Comparison of ENCODE assay signal across 8 mouse cellular contexts in genomic region chr7:30551445-30552101, GRCm38 (mm10). TPM values are rescaled to one million over a fixed set of nuclear protein-coding genes. Genes with fewer than 3 reads are reported as not detected.
DNase-seq lines count a peak whose midpoint lies in the region; ATAC-seq and TF ChIP-seq lines count a peak whose summit lies in the region.

No protein-coding gene starts in this region.

- H3K4me3 ChIP-seq in thymus, adult 2 months (ENCODE audit: control insufficient read depth, insufficient read depth, low read length) = peak overlapping the region; percentile 89
- H3K4me3 ChIP-seq in hindbrain, embryonic 14.5 days (replicated peaks; ENCODE audit: low read length) = peak overlapping the region; percentile 54

- H3K9ac ChIP-seq in hindbrain, embryonic 14.5 days = peak overlapping the region; percentile 58

- no peaks in the 10 kb centered on the region for H3K9me3 ChIP-seq in hindbrain, embryonic 14.5 days (ENCODE audit: control insufficient read depth, low read length)

- H3K27ac ChIP-seq in thymus, adult 2 months (ENCODE audit: control insufficient read depth, insufficient read depth, low read length) = peak overlapping the region; percentile 97
- H3K27ac ChIP-seq in hindbrain, embryonic 14.5 days = peak overlapping the region; percentile 91

- H3K36me3 ChIP-seq in thymus, adult 2 months (ENCODE audit: control insufficient read depth, insufficient read depth, low read length) = peaks cover 13% of the 10 kb centered on the region
- H3K36me3 ChIP-seq in hindbrain, embryonic 14.5 days (replicated peaks; ENCODE audit: control insufficient read depth, insufficient read depth) = peaks cover 34% of the 10 kb centered on the region

- TF ChIP-seq POLR2A in thymus, adult 2 months (IDR thresholded peaks at IDR 0.05; ENCODE audit: control insufficient read depth, extremely low read depth, insufficient read depth, low read length, poor library complexity) = no peak

- H3K4me1 ChIP-seq in thymus, adult 2 months (replicated peaks; ENCODE audit: control insufficient read depth, insufficient read depth, low read length) = peaks cover 11% of the 10 kb centered on the region
- H3K4me1 ChIP-seq in hindbrain, embryonic 14.5 days (replicated peaks; ENCODE audit: control insufficient read depth, insufficient read depth, low read length) = peaks cover 13% of the 10 kb centered on the region

- TF ChIP-seq CTCF in thymus, adult 2 months (IDR thresholded peaks at IDR 0.05; ENCODE audit: borderline replicate concordance, control insufficient read depth, extremely low read depth, insufficient read depth, low read length, poor library complexity) = no peak

- ATAC-seq in hindbrain, embryonic 14.5 days (ENCODE audit: low FRiP score) = peak; percentile 58
- ATAC-seq in megakaryocyte progenitor cell, adult 5-6 weeks (replicated peaks; ENCODE audit: poor library complexity) = peak; percentile 55

- H3K4me2 ChIP-seq in hindbrain, embryonic 14.5 days (replicated peaks) = peak overlapping the region; percentile 74

- DNase-seq in cerebellum, adult 9-11 months = peak; percentile 59
- no peak for DNase-seq in cerebellum, postnatal 4 days (ENCODE audit: low spot score in 2 of 2)
- DNase-seq in thymus, adult 2 months = no peak
- DNase-seq in thymus, postnatal 36 days = no peak
- peak; percentile 82 for DNase-seq in hindbrain, embryonic 14.5 days (ENCODE audit: low spot score)
- no peak for DNase-seq in frontal cortex, postnatal 36 days (ENCODE audit: low spot score in 2 of 2)
- DNase-seq in thymus, postnatal 4 days = no peak

- WGBS in thymus, adult 2 months = under 1% methylated on average over 10 of the region's 10 CpGs
- 4% methylated on average over 10 of the region's 10 CpGs for WGBS in hindbrain, embryonic 14.5 days

- no peaks in the 10 kb centered on the region for H3K27me3 ChIP-seq in thymus, adult 2 months (ENCODE audit: control insufficient read depth, insufficient read depth, low read length)
- H3K27me3 ChIP-seq in hindbrain, embryonic 14.5 days (ENCODE audit: control insufficient read depth, insufficient read depth, low read length) = peaks cover 8% of the 10 kb centered on the region; the same call in 1 of the 2 replicates

RNA-seq across cellular contexts. Expression of gene Hspb6, which starts 0.4 kb away (rescaled TPM):
- polyA plus RNA-seq in thymus, adult 2 months (2012; rRNA removed) = 30.0 and 89.6 TPM in 2 replicates
- 9.3 and 12.6 TPM in 2 replicates for polyA plus RNA-seq in hindbrain, embryonic 14.5 days (2014; fragmentation: Nextera tagmentation; extraction: Ambion mirVana)
- 11.7 and 12.2 TPM in 2 replicates for total RNA-seq in megakaryocyte progenitor cell, adult 5-6 weeks (2015)
- total RNA-seq in megakaryocyte progenitor cell, adult 5-6 weeks (2017) = 3.5 and 4.4 TPM in 2 replicates

RNA-seq across cellular contexts. Expression of gene Proser3, which starts 0.5 kb away (rescaled TPM):
- 36.1 and 36.3 TPM in 2 replicates for polyA plus RNA-seq in thymus, adult 2 months (2012; rRNA removed)
- polyA plus RNA-seq in hindbrain, embryonic 14.5 days (2014; fragmentation: Nextera tagmentation; extraction: Ambion mirVana) = 10.4 and 11.0 TPM in 2 replicates
- total RNA-seq in megakaryocyte progenitor cell, adult 5-6 weeks (2015) = 11.5 and 16.3 TPM in 2 replicates
- total RNA-seq in megakaryocyte progenitor cell, adult 5-6 weeks (2017) = 1.8 and 4.7 TPM in 2 replicates

RNA-seq across cellular contexts. Expression of gene Lin37, which starts 8.1 kb away (rescaled TPM):
- 73.0 and 78.6 TPM in 2 replicates for polyA plus RNA-seq in thymus, adult 2 months (2012; rRNA removed)
- polyA plus RNA-seq in hindbrain, embryonic 14.5 days (2014; fragmentation: Nextera tagmentation; extraction: Ambion mirVana) = 49.2 and 49.4 TPM in 2 replicates
- 54.8 and 67.5 TPM in 2 replicates for total RNA-seq in megakaryocyte progenitor cell, adult 5-6 weeks (2015)
- total RNA-seq in megakaryocyte progenitor cell, adult 5-6 weeks (2017) = 27.2 and 39.8 TPM in 2 replicates

RNA-seq across cellular contexts. Expression of gene U2af1l4, which starts 11.5 kb away (rescaled TPM):
- polyA plus RNA-seq in thymus, adult 2 months (2012; rRNA removed) = 81.5 and 84.2 TPM in 2 replicates
- polyA plus RNA-seq in hindbrain, embryonic 14.5 days (2014; fragmentation: Nextera tagmentation; extraction: Ambion mirVana) = 88.7 and 105 TPM in 2 replicates
- 21.4 and 23.4 TPM in 2 replicates for total RNA-seq in megakaryocyte progenitor cell, adult 5-6 weeks (2015)
- total RNA-seq in megakaryocyte progenitor cell, adult 5-6 weeks (2017) = 86.9 and 96.7 TPM in 2 replicates

RNA-seq across cellular contexts. Expression of gene Gm49396, which starts 11.6 kb away (rescaled TPM):
- polyA plus RNA-seq in thymus, adult 2 months (2012; rRNA removed) = 7.3 and 8.8 TPM in 2 replicates
- polyA plus RNA-seq in hindbrain, embryonic 14.5 days (2014; fragmentation: Nextera tagmentation; extraction: Ambion mirVana) = 6.5 and 9.2 TPM in 2 replicates
- total RNA-seq in megakaryocyte progenitor cell, adult 5-6 weeks (2015) = 2.2 and 3.7 TPM in 2 replicates
- total RNA-seq in megakaryocyte progenitor cell, adult 5-6 weeks (2017) = 3.4 and 3.9 TPM in 2 replicates

Comparison
In these comparisons a context has a peak if more than half of its experiments do, and no peak if none do; other contexts are left out.
1. DNase-seq: peak in cerebellum, adult 9-11 months (single experiment) and hindbrain, embryonic 14.5 days (single experiment); none in cerebellum, postnatal 4 days (0 of 2), thymus, adult 2 months (single experiment), thymus, postnatal 36 days (0 of 2), frontal cortex, postnatal 36 days (0 of 2) and thymus, postnatal 4 days (single experiment).